Mouse (Mus musculus) embryonic facial prominence, embryonic 13.5 days (tissue): ENCODE measurements around the gene Mst1. TPM values are rescaled to one million over a fixed set of nuclear protein-coding genes. Genes with fewer than 3 reads are reported as not detected.
A peak's percentile ranks its signal among the peaks of the same experiment; 100 is the strongest.

Experiments used
- ATAC-seq: fragments of 200-750 bp; cut with Nextera tagmentation; 2 replicates; pipeline ENCODE4 v1.8.0; 2017; ENCODE audit warnings: low read depth; ENCODE audit not compliant: insufficient number of reproducible peaks, insufficient read depth, low FRiP score, low TSS enrichment
- H3K27ac ChIP-seq: fragments of 300-500 bp; sonication (generic); 2 replicates; pipeline ENCODE4 v1.5.1; 2015; ENCODE audit warnings: moderate library complexity, mild to moderate bottlenecking, inconsistent platforms
- H3K27me3 ChIP-seq: fragments of 300-500 bp; sonication (generic); 2 replicates; pipeline ENCODE4 v1.6.1; 2015; ENCODE audit warnings: mild to moderate bottlenecking, inconsistent platforms
- H3K36me3 ChIP-seq: fragments of 300-500 bp; sonication (generic); 2 replicates; pipeline ENCODE4 v1.6.1; 2015; ENCODE audit warnings: mild to moderate bottlenecking, inconsistent platforms
- H3K4me1 ChIP-seq: fragments of 300-500 bp; sonication (generic); 2 replicates; pipeline ENCODE4 v1.6.1; 2015; ENCODE audit warnings: inconsistent platforms
- H3K4me2 ChIP-seq: fragments of 300-500 bp; sonication (generic); 2 replicates; pipeline ENCODE4 v1.6.1; 2015; ENCODE audit warnings: moderate library complexity, mild to moderate bottlenecking, inconsistent platforms
- H3K4me3 ChIP-seq: fragments of 300-500 bp; sonication (generic); 2 replicates; pipeline ENCODE4 v1.5.1; 2015; ENCODE audit warnings: mild to moderate bottlenecking, inconsistent platforms
- H3K9ac ChIP-seq: fragments of 300-500 bp; sonication (generic); 2 replicates; pipeline ENCODE4 v1.6.1; 2015; ENCODE audit warnings: mild to moderate bottlenecking, inconsistent platforms
- H3K9me3 ChIP-seq: fragments of 300-500 bp; sonication (generic); 2 replicates; pipeline ENCODE4 v1.6.1; 2016; ENCODE audit warnings: inconsistent platforms
- WGBS: fragments of 180-500 bp; shearing (Covaris S2); methylation state at CpG from one replicate; pipeline ENCODE4 v1.1.7; 2015; ENCODE audit warnings: mixed read lengths; 5-methylcytosine and 5-hydroxymethylcytosine counted together
- polyA plus RNA-seq: library from polyadenylated mRNA; unstranded; fragments of >200 nt; fragmentation: Nextera tagmentation; extraction: Ambion mirVana; gene quantifications from 2 replicates; pipeline ENCODE4 v1.2.1, GENCODE M21; 2015

Gene Mst1
- polyA plus RNA-seq, 1 experiment from 2014 or later = 0.38 TPM

- H3K4me1 ChIP-seq = peaks cover 40% of the 10 kb centered on the region
- no peak overlapping the region for H3K27ac ChIP-seq
- peaks cover 71% of the 10 kb centered on the region for H3K36me3 ChIP-seq
- WGBS = 91% methylated on average over 4 of the region's 4 CpGs
- H3K4me3 ChIP-seq = no peak overlapping the region
- H3K9me3 ChIP-seq = no peaks in the 10 kb centered on the region
- H3K27me3 ChIP-seq = no peaks in the 10 kb centered on the region
- 0 out of 2 replicates have a peak overlapping the region, but pooled peaks have one; percentile 2 for H3K9ac ChIP-seq
- no peak for ATAC-seq
- no peak overlapping the region for H3K4me2 ChIP-seq
These were observed 28.4 kb upstream of the Mst1 start for GRCm38 (mm10) chr9:108051931-108052220.

GRCm38 (mm10) chr9:108052411-108052810 is 27.8 kb upstream of the Mst1 start:
- no peak for ATAC-seq
- peak overlapping the region; percentile 30; the same call in 1 of the 2 replicates for H3K27ac ChIP-seq
- H3K27me3 ChIP-seq = no peaks in the 10 kb centered on the region
- 0 out of 2 replicates have a peak overlapping the region, but pooled peaks have one; percentile 2 for H3K9ac ChIP-seq
- no peak overlapping the region for H3K4me2 ChIP-seq
- H3K36me3 ChIP-seq = peaks cover 71% of the 10 kb centered on the region
- H3K4me3 ChIP-seq = no peak overlapping the region
- 75% methylated on average over 7 of the region's 7 CpGs for WGBS
- peaks cover 40% of the 10 kb centered on the region for H3K4me1 ChIP-seq
- no peaks in the 10 kb centered on the region for H3K9me3 ChIP-seq

DNA sequence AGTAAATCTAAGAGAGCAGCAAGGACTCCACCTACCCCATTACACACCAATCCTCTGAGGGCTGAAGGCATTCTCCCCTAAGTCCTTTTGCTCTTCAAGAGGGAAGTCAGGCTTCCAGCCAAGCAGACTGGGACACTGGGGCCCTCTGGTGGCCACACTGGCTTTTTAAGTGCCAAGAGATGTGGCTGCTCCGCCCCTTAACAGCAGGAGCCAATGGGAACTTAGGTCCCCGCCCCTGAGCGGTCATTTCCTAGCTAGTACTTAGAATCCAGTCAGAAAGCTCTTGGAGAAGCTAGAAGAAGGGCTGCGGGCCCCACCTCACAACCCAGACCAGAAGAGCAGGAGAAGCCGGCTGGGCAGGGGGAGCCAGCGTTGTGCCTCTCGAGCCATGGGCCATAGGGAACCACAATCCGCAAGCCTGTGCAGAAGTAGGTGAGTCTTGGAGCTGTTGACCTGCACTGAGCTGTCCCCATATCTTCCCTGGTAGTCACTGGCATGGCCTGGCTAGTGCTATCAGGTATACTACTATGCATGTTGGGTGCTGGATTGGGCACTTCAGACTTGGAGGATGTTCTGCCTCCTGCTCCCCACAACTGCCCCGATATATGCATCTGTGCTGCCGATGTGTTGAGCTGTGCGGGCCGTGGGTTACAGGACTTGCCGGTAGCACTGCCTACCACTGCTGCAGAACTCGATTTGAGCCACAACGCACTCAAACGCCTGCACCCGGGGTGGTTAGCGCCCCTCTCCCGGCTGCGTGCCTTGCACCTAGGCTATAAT is 27.2 kb upstream of the Mst1 start, which contains the start of gene Amigo3:
TSS of gene Amigo3 (plus strand) at position 275 of the 780 bp plus-strand sequence.
- peak within 1 kb of the TSS; percentile 23 for H3K4me3 ChIP-seq
- peaks cover 75% of the 10 kb centered on the region for H3K36me3 ChIP-seq
- H3K4me1 ChIP-seq = peaks cover 33% of the 10 kb centered on the region
- peak; percentile 53 for ATAC-seq
- H3K9ac ChIP-seq = peak within 1 kb of the TSS; percentile 56
- no peaks in the 10 kb centered on the region for H3K27me3 ChIP-seq
- no peaks in the 10 kb centered on the region for H3K9me3 ChIP-seq
- peak within 1 kb of the TSS; percentile 52 for H3K4me2 ChIP-seq
- WGBS = 60% methylated on average over 20 of the region's 20 CpGs
- H3K27ac ChIP-seq = peak within 1 kb of the TSS; percentile 66

- Histone ChIP-seq H3K9me3 (no peaks in the 10 kb centered on the region), H3K4me1 (peaks cover 27% of the 10 kb centered on the region), H3K27ac (peak overlapping the region; percentile 66; the same call in 1 of the 2 replicates), H3K27me3 (no peaks in the 10 kb centered on the region), H3K9ac (peak overlapping the region; percentile 56; the same call in 1 of the 2 replicates), H3K4me3 (peak overlapping the region; percentile 23; the same call in 1 of the 2 replicates), H3K4me2 (peak overlapping the region; percentile 52; the same call in 1 of the 2 replicates), H3K36me3 (peaks cover 82% of the 10 kb centered on the region)
- no peak for ATAC-seq
- 92% methylated on average over 15 of the region's 15 CpGs for WGBS
These were observed 26.5 kb upstream of the Mst1 start for GRCm38 (mm10) chr9:108053665-108054225.

DNA sequence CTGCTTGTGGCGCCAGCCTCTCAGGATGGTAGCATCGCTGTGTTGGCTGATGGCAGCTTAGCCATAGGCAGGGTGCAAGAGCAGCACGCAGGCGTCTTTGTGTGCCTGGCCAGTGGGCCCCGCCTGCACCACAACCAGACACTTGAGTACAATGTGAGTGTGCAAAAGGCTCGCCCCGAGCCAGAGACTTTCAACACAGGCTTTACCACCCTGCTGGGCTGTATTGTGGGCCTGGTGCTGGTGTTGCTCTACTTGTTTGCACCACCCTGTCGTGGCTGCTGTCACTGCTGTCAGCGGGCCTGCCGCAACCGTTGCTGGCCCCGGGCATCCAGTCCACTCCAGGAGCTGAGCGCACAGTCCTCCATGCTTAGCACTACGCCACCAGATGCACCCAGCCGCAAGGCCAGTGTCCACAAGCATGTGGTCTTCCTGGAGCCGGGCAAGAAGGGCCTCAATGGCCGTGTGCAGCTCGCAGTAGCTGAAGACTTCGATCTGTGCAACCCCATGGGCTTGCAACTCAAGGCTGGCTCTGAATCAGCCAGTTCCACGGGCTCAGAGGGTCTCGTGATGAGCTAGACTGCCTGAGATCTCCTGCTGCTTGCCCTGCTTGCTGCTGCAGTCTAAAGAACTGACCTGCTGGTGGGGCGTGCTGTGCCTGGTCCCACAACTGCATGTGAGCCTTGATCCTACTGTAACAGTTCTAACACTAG is 25.8 kb upstream of the Mst1 start:
- no peaks in the 10 kb centered on the region for H3K27me3 ChIP-seq
- H3K4me3 ChIP-seq = no peak overlapping the region
- no peak overlapping the region for H3K4me2 ChIP-seq
- ATAC-seq = no peak
- H3K9me3 ChIP-seq = no peaks in the 10 kb centered on the region
- H3K4me1 ChIP-seq = peaks cover 26% of the 10 kb centered on the region
- H3K36me3 ChIP-seq = peaks cover 89% of the 10 kb centered on the region
- no peak overlapping the region for H3K27ac ChIP-seq
- 88% methylated on average over 22 of the region's 22 CpGs for WGBS
- H3K9ac ChIP-seq = peak overlapping the region; percentile 11; the same call in 1 of the 2 replicates

DNA sequence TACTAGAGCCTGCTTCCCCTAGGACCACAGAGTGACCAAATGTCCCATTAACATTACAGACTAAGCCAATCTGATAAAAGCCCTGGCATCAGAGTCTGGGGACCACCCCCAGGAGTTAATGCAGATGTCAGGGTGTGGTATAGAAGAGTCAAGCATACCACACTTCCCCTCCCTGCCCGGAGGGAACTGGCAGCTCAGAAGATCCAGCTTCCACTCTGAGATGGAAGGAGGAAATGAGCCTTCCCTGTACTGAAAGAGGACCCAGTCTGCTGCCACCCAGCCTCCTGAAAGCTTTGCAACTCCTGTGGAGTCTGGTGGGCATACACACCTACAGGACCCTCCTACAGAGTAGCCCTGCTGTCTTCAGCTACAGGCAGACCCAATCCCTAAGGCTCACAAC is 25.2 kb upstream of the Mst1 start:
- Histone ChIP-seq H3K4me2 (no peak overlapping the region), H3K9me3 (no peaks in the 10 kb centered on the region), H3K4me1 (peaks cover 20% of the 10 kb centered on the region), H3K4me3 (no peak overlapping the region), H3K27ac (no peak overlapping the region), H3K27me3 (no peaks in the 10 kb centered on the region), H3K36me3 (peaks cover 95% of the 10 kb centered on the region), H3K9ac (0 out of 2 replicates have a peak overlapping the region, but pooled peaks have one; percentile 33)
- ATAC-seq = no peak
- WGBS = 88% methylated on average over 1 of the region's 1 CpGs

DNA sequence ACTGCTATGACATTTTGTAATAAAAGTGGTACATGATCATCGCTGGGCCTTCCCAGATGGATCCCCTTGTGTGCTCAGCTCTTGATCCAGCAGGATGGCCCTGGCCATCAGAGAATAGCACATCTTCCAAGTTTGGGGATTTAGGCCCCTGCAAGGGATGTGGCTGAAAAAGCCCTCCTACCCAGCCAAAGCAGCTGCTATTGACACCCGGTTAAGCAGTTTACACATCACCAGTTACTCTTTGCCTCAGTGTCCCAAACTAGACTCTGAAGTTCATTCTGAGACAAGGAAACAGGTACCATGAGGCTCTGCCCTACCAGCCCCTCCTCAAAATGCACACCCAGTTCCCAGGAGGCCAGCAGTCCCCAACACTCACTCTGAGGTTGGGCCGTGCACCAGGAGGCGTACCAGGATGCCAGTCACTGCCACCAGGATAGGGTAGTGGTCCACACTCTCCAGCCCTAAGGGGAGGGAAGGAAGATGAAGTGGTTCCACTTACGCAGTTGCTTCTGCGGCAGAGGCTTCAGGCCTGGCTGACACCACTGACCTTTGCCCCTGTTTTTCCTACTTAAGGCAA is 24.5 kb upstream of the Mst1 start:
- Histone ChIP-seq H3K9ac (no peak overlapping the region), H3K27ac (no peak overlapping the region), H3K27me3 (no peaks in the 10 kb centered on the region), H3K4me3 (no peak overlapping the region), H3K4me2 (no peak overlapping the region), H3K36me3 (peaks cover 93% of the 10 kb centered on the region), H3K4me1 (peaks cover 14% of the 10 kb centered on the region), H3K9me3 (no peaks in the 10 kb centered on the region)
- ATAC-seq = no peak
- WGBS = 76% methylated on average over 6 of the region's 6 CpGs

DNA sequence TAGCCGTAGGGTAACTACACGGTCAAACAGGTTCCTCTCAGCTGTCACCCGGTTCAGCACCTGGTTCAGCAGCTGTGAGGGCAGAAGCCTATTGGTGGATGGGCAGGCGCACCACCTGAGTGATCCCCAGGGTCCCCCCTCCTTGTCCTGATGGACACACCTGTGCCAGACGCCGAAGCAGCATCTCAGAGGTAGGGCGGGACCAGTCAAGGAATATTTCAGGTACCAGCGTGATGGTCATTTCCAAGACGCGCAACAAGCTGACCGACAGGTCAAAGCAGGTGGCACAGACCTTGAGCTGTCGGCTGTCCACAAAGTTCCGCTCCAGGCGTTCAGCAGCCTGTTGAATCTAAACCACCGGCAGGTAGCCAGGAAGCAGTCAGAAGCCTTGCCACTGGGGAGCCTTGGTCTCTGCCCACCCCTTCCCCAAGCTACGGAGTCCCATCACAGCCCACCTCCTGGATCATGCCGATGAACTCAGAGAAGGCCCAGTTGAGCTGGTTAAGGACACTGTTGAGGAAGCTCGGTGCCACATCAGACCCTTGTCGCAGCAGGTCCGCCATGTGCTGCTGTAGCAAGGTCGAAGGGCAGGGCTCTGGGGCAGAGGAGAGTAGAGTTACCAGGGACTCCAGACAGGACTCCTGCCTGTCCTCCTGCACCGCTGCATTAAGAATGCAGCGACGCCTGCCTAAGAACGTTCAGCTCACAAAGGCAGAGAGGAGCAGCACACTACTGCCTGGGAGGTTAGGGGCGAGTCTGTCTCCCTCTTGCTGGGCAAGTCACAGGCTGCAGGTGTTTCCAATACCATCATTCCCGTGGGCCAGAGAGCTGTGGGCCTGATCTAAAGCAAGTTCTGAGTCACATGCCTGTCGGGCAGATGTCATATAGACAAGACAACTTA is 23.6 kb upstream of the Mst1 start:
- H3K9me3 ChIP-seq = no peaks in the 10 kb centered on the region
- H3K9ac ChIP-seq = 0 out of 2 replicates have a peak overlapping the region, but pooled peaks have one; percentile 16
- no peak overlapping the region for H3K27ac ChIP-seq
- 74% methylated on average over 28 of the region's 28 CpGs for whole genome bisulfite sequencing
- no peaks in the 10 kb centered on the region for H3K27me3 ChIP-seq
- no peak for ATAC-seq
- H3K4me3 ChIP-seq = no peak overlapping the region
- H3K4me1 ChIP-seq = peaks cover 14% of the 10 kb centered on the region
- no peak overlapping the region for H3K4me2 ChIP-seq
- peaks cover 88% of the 10 kb centered on the region for H3K36me3 ChIP-seq

DNA sequence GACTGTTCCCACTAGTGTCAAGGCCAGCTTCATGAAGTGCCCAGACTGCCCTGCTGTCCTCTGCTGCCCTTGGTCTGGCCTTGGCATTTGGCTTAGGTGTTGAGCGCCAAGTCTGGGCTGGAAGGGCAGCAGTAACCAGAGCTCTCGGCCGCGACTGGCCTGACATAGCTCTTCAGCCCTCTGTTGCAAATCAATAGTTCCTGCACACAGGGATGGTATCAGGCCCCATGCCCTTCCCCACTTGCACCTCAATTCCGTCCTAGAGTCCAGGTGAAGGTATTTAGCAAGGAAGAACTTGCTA is 23.0 kb upstream of the Mst1 start:
- H3K27me3 ChIP-seq = no peaks in the 10 kb centered on the region
- H3K9me3 ChIP-seq = no peaks in the 10 kb centered on the region
- H3K4me3 ChIP-seq = no peak overlapping the region
- no peak overlapping the region for H3K4me2 ChIP-seq
- no peak for ATAC-seq
- H3K9ac ChIP-seq = 0 out of 2 replicates have a peak overlapping the region, but pooled peaks have one; percentile 16
- peaks cover 14% of the 10 kb centered on the region for H3K4me1 ChIP-seq
- H3K27ac ChIP-seq = no peak overlapping the region
- WGBS = 86% methylated on average over 5 of the region's 5 CpGs
- H3K36me3 ChIP-seq = peaks cover 88% of the 10 kb centered on the region

DNA sequence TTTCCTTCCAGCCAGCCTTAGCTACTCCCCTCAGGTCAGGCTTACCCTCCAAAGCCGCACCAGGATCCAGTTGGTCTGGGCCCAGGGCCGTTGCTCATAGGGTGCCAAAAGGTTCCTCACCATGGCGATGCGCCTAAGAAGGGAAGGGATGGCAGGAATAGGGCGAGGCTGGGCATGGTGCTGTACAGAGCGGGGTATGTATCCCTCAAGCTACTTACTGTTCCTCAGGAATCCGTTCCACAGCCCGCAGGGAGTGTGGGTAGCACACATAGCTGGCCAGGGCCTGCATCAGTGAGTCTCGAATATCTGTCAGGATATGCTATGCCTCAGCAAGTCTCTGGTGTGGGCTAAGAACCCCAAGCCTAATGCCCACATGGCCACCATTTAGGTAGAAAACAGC is 21.9 kb upstream of the Mst1 start:
- H3K4me3 ChIP-seq = no peak overlapping the region
- no peak overlapping the region for H3K27ac ChIP-seq
- no peak overlapping the region for H3K9ac ChIP-seq
- H3K36me3 ChIP-seq = peaks cover 93% of the 10 kb centered on the region
- no peaks in the 10 kb centered on the region for H3K9me3 ChIP-seq
- H3K27me3 ChIP-seq = no peaks in the 10 kb centered on the region
- no peak for ATAC-seq
- H3K4me2 ChIP-seq = no peak overlapping the region
- 94% methylated on average over 9 of the region's 9 CpGs for WGBS
- H3K4me1 ChIP-seq = peaks cover 3% of the 10 kb centered on the region; the same call in 1 of the 2 replicates

GRCm38 (mm10) chr9:108062142-108062541 is 18.1 kb upstream of the Mst1 start:
- H3K9ac ChIP-seq = no peak overlapping the region
- H3K27ac ChIP-seq = no peak overlapping the region
- H3K27me3 ChIP-seq = no peaks in the 10 kb centered on the region
- no peaks in the 10 kb centered on the region for H3K9me3 ChIP-seq
- no peak overlapping the region for H3K4me3 ChIP-seq
- no peak for ATAC-seq
- H3K4me1 ChIP-seq = no peaks in the 10 kb centered on the region
- no peak overlapping the region for H3K4me2 ChIP-seq
- peaks cover 89% of the 10 kb centered on the region for H3K36me3 ChIP-seq
- 91% methylated on average over 3 of the region's 3 CpGs for WGBS
